Mouse (Mus musculus) adrenal gland, postnatal 36 days (tissue): ENCODE results near the gene Cyb5r1. TPM values are rescaled to one million over a fixed set of nuclear protein-coding genes. Genes with fewer than 3 reads are reported as not detected.
A peak's percentile ranks its signal among the peaks of the same experiment; 100 is the strongest.

ENCODE experiments used
- DNase-seq, 2 experiments: peaks; one replicate each; pipeline ENCODE4 v3.0.0; 2021; ENCODE audit warnings: mixed read lengths in 1 of 2
- long read RNA-seq, 2 experiments: library from polyadenylated mRNA; stranded (forward); transcript quantifications; one replicate each; pipeline ENCODE4 v2.0.0; 2021; ENCODE audit warnings: borderline sequencing depth in 2 of 2
- total RNA-seq, 2 experiments: library from RNA; stranded (reverse); gene quantifications; 2 replicates each; pipeline ENCODE4 v1.2.3; 2021

Gene Cyb5r1
- total RNA-seq: 10 to 100 TPM; 28.6 to 55.4 TPM
- long read RNA-seq, experiment 1, transcript Cyb5r1-201 (9 exons, 1,837 nt): major isoform, 92 of 132 reads
- long read RNA-seq, experiment 1, transcript Cyb5r1-205 (9 exons, 2,420 nt): minor isoform, 8 of 132 reads
- long read RNA-seq, experiment 1, partial matches to known transcripts: 18 of 132 reads
- long read RNA-seq, experiment 1, other reads (novel, unspliced or antisense): 14 of 132 reads
- long read RNA-seq, experiment 2, transcript Cyb5r1-201 (9 exons, 1,837 nt): major isoform, 11 of 17 reads
- long read RNA-seq, experiment 2, partial matches to known transcripts: 1 of 17 reads
- long read RNA-seq, experiment 2, other reads (novel, unspliced or antisense): 3 of 17 reads

DNA sequence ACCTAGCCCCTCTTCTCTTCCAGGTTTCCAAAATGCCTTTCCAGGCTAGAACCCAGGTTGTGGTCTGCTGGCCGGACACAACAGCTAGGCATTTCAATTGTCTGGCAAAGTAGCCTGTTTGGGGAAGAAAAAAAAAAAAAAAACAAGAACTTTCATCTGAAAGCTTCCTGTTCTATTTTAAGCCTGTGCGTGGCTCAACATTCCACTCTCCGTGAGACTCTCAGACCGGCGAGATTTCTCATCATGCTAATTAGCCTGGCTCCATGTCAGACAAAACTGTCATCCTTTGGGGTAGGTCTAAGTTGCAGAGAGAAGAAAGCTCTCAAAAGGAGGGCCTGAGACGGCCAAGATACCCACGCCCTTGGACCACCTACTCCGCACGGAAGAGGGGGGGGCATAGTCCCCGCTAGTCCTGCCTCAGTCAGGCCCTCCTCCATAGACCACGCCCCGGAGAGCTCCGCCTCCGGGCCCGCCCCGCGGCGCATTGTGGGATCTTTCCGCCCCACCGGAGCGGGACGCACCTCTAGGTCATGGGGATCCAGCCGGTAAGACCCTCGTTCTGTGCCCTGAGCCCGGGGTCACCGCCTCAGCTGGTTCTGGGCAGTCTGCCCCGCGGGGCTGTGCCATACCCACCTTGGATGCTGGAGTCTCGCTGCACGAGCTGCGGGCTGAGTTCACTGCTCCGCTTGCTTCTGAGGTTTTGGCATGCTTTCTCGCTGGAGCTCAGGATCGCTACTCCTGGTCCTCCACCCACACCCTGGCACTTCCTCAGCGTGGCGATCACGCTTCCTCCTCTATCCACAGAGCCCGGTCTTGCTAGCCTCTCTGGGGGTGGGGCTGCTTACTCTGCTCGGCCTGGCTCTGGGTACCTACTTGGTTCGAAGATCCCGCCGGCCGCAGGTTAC is at the start of gene Cyb5r1:
TSS of gene Cyb5r1 (plus strand) at position 51 of the 905 bp plus-strand sequence.
- peak; percentile 89 to 92 for DNase-seq

GRCm38 (mm10) chr1:134357461-134357860 is 47.9 kb upstream of the Cyb5r1 start:
- DNase-seq: no peak

DNA sequence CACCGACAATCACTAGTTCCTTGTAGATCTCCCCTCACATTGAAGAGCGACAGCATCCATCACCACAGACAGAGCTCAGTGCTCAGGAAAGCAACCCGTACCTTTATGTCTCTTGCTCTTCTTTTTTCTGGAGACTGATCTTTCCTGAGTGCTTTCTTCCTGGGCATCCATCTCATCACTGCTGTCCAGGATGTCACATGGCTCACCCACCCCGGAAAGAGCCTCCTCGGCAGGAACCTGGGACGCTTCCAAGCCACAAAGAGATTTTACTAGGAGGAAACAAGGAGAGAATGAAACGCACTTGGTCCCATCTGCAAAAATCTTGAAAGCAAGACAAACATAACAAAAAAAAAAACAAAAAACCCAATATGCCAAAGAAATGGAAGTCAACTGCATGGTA is 44.7 kb upstream of the Cyb5r1 start:
- DNase-seq: no peak

- DNase-seq: no peak
Observed at GRCm38 (mm10) chr1:134361195-134361856, 44.0 kb upstream of the Cyb5r1 start.

DNA sequence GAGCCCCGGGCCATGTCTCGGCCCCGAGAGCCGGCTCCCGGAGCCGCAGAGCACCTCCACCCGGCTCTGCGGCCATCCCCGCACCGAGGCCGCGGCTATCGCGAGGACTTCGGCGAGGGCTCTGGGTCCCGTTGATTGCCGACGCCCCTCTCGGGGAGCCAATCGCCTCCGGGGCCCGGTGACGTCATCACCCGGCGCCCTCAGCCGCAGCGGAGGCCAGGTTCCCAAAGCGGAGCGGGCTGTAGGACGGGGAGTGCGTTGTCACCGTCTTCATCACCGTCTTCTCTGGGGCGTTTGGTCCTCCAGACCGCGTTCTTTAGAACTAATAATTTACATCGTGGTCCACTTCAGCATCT is 43.5 kb upstream of the Cyb5r1 start, which contains the start of gene Tmem183a:
TSS of gene Tmem183a (minus strand) at position 123 of the 356 bp plus-strand sequence.
- peak; percentile 99 for DNase-seq

DNA sequence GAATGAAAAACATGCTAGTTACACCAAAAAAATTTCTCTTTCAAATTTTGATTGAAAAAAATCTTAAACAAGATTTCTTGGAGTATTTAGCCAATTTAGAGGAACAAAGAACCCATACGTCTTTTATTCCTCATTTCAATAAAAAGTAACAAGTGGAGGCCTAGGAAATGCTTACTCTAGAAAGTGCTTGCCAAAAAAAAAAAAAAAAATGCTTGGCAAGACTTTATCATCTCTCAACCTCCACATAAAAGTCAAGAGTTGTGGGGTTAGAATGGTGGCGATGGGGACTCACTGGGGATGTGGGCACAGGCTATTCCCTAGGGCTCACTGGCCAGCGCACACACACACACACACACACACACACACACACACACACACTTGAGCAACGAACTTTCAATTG is 42.2 kb upstream of the Cyb5r1 start:
- DNase-seq: no peak

- no peak for DNase-seq
Observed at GRCm38 (mm10) chr1:134365491-134365890, 39.9 kb upstream of the Cyb5r1 start.

DNA sequence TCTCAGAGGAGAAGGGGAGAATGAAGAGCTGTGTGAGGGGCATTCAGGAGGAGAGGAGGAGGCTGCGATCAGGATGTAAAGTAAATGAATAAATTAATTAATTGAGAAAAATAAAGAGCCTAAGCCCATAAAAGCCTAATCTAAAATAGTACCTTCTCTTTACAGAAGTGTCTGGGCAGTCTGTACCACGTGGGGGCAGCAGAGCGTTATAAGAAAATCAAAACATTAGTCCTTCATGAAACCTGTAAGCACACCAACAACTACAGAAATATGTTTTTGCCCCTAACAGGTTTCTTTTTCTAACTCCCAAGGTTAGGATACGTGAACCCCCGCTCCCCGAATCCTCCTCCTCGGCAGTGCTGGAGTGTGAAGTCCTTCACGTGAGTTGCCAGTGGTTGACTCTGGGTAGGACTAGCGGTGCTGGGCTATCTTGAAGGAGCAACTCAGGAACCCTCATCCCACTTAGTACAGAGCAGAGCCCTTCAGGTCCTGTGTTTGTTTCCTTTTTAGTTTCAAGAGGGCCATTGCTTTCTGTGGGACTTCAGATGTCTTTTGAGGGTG is 36.5 kb upstream of the Cyb5r1 start:
- DNase-seq: peak; percentile 63 to 76

DNA sequence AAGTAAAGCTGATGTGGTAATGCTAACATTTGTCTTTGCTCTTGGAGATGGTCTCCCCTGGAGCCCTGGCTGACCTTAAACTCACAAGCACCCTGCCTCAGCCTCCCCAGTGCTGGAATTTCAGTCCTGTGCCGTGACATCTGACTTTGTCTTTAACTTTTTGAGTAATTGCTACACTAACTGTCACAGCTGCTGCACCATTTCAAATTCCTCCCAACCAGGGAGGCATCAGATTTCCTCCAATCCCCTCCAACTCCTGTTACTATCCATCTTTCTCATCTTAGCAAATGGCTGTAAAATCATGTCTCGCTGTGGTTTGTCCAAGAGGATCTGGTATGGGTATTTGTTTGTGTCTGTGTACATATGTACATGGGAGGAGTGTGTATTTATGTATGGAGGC is 31.2 kb upstream of the Cyb5r1 start:
- no peak for DNase-seq

GRCm38 (mm10) chr1:134381051-134381450 is 24.3 kb upstream of the Cyb5r1 start:
- no peak for DNase-seq

GRCm38 (mm10) chr1:134381795-134382625 is 23.3 kb upstream of the Cyb5r1 start:
- DNase-seq: peak in 1 of 2 experiments; percentile 1

DNA sequence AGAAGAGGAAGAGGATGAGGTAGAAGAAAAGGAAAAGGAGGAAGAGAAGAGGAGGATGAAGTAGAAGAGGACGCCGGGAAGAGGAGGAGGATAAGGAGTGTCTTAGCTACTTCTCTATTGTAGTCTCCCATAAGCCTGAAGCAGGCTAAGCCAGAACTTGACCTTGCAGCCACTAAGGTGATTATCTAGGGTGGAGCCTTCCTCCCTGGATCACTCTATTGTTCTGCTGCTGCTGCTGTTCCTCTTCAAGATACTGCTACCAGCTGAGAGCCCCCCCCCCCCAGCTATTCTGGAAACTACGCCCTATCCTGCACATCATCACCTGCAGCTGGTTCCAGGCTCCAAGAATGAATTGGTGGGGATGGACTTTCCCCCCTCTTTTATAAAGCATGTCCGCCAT is 20.8 kb upstream of the Cyb5r1 start:
- DNase-seq: no peak

DNA sequence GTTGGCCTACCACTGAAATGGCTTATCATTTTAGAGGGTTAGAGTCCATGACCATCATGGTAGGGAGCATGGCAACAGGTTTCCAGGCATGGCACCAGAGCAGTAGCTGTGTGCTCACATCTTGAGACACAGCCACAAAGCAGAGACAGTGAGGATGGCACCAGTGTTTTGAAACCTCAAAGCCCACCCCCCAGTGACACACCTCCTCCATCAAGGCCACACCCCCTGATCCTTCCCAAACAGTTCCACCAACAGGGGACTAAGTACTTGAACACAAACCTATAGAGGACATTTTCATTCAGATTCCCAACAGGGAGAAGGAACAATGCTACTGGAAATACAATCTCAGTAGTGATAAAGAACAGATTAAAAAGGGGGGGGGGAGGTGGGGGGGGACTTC is 20.2 kb upstream of the Cyb5r1 start:
- no peak for DNase-seq

GRCm38 (mm10) chr1:134385666-134386065 is 19.7 kb upstream of the Cyb5r1 start, which contains the start of gene 4933406M09Rik:
4933406M09Rik (plus strand) TSS chr1:134385940.
- no peak for DNase-seq

DNA sequence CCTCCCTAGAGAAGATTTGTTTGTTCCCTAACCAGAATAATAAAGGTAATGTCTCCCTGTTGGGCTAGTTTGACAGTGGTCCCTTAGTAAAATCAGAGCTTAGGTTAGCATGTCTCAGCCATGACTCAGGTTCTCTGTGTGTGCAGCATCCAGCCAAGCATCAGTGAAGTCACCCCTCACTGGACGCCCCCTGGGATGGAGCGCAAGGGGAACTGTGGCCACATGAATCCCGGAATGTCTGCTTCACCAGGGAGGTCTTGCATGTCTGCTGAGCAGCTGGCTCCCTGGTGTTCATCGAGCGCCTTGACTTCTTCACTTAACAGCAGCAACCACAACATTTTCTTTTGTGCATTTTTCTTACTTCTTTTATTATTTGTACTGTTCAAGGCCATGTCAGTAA is 11.5 kb upstream of the Cyb5r1 start:
- no peak for DNase-seq

DNA sequence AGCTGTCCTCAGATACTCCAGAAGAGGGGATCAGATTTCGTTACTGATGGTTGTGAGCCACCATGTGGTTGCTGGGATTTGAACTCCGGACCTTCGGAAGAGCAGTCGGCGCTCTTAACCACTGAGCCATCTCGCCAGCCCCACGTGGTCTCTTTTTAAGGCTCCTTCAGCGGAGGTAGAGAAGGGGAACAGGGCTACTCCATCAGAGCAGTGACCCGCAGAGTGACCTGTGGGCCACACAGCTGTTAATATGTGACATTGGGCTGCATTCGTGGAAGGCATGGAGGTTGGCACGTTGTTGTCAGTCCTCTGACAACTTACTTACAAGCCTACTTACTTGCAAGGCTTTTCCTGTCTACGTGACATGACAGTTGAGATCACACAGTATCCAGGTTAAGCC is 7.1 kb upstream of the Cyb5r1 start:
- no peak for DNase-seq

GRCm38 (mm10) chr1:134399735-134400134 is 5.6 kb upstream of the Cyb5r1 start:
- DNase-seq: no peak

DNA sequence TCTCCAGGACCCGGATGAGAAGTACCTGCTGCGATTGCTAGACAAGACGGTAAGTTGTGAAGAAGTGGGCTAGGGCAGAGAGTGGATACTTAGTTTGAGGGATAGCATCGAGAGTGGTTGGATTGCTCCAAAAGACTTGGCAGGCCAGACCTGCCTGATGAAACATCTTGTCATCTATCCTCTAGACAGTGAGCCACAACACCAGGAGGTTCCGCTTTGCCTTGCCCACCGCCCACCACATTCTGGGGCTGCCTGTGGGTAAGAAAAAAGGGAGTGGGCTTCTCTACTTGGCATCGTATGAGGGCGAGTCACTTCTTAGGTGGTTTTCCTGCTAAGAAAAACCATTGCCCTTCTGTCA is 1.0 kb downstream of the Cyb5r1 start:
- DNase-seq: no peak

DNA sequence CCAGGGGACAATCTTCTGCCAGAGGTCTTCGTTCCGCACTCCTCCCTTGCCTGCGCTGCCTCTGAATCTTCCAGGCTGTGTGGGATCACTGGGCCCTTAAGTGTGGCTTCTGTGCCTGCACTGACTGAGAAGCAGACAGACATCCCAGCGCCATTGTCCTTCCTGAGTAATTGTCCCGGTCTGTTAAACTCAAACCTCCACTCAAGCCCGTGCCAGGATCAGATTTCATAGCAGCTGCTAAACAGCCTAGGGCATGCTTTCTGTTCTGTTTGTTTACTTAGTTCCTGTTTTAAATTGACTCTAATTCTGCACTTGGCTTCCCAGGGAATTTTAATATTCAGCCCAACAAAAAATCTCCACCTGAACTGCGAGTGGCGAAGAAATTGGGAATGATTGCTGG is 2.7 kb downstream of the Cyb5r1 start:
- no peak for DNase-seq

GRCm38 (mm10) chr1:134411706-134412629 is 6.6 kb downstream of the Cyb5r1 start:
- no peak for DNase-seq
